Comparison of ENCODE assay signal across 8 mouse cellular contexts in genomic region chr6:4904055-4904450, GRCm38 (mm10). TPM values are rescaled to one million over a fixed set of nuclear protein-coding genes. Genes with fewer than 3 reads are reported as not detected.
DNase-seq lines count a peak whose midpoint lies in the region; TF ChIP-seq lines count a peak whose summit lies in the region.

No protein-coding gene starts in this region.

- intact Hi-C loops in heart, postnatal 14 days (cut with DNase I): loop anchor here (5.0 to 10.0 kb wide), 2 partner anchors 349 to 478 kb away; partner anchors contain the start of gene Asb4

- no peak for TF ChIP-seq POLR2A in cortical plate, adult 2 months (IDR thresholded peaks at IDR 0.05; ENCODE audit: extremely low read depth, insufficient read depth, low read length)

- peak; percentile 16 for DNase-seq in right cerebral cortex, postnatal 14 days
- DNase-seq in right cerebral cortex, postnatal 36 days (ENCODE audit: low spot score in 2 of 2): no peak
- DNase-seq in heart, postnatal 14 days: peak; percentile 9 to 32
- DNase-seq in kidney, postnatal 4 days: peak; percentile 43 to 65
- peak; percentile 33 for DNase-seq in mesoderm, embryonic 11.5 days (ENCODE audit: low read depth, low spot score)
- DNase-seq in T-cell, adult 2 months (ENCODE audit: low spot score): no peak
- DNase-seq in thymus, postnatal 4 days: no peak

- TF ChIP-seq CTCF in cortical plate, adult 2 months (IDR thresholded peaks at IDR 0.05; ENCODE audit: extremely low read depth, insufficient read depth, low read length): no peak

- no peak overlapping the region for H3K27ac ChIP-seq in cortical plate, adult 2 months (ENCODE audit: insufficient read depth, low read length)

- H3K4me3 ChIP-seq in cortical plate, adult 2 months (ENCODE audit: insufficient read depth, low read length): peak overlapping the region; percentile 87

- H3K4me1 ChIP-seq in cortical plate, adult 2 months (ENCODE audit: control insufficient read depth, insufficient read depth, low read length): peaks cover 5% of the 10 kb centered on the region; the same call in 1 of the 2 replicates

RNA-seq across cellular contexts. Expression of gene Ppp1r9a, which starts 1.3 kb away (rescaled TPM):
- polyA plus RNA-seq in cortical plate, adult 2 months (2012; rRNA removed): 59.2 and 63.9 TPM in 2 replicates
- total RNA-seq in heart, postnatal 14 days (2021): 10 to 100 TPM; 18.1 to 18.6 TPM

Comparison
In these comparisons a context has a peak if more than half of its experiments do, and no peak if none do; other contexts are left out.
1. DNase-seq: peak in right cerebral cortex, postnatal 14 days (single experiment), heart, postnatal 14 days (2 of 2), kidney, postnatal 4 days (2 of 2) and mesoderm, embryonic 11.5 days (single experiment); none in right cerebral cortex, postnatal 36 days (0 of 2), T-cell, adult 2 months (single experiment) and thymus, postnatal 4 days (single experiment).